Mouse (Mus musculus): ENCODE data around the gene Ppef1. TPM values are rescaled to one million over a fixed set of nuclear protein-coding genes. Genes with fewer than 3 reads are reported as not detected.

Gene Ppef1
- polyA plus RNA-seq, 1 experiment, result 7.3 TPM

DNA sequence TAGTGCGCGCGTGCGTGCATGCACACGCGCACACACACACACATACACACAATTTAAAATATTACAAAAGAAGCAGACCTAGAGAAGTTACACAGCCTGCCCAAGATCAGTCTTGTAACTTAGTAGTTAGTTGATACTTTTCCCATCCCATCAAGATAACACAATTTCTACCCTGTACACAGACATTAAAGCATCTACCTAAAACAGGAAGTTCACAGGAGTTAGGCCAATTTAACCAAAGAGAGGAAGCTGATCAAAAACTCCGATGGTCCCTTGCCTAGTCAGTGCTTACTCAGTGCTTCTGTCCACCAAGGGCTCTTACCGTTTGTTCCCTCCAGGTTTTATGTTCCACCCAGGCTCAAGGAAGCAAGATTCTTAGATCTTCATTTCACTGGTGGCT, 15.2 kb upstream of the Ppef1 start:
- no peak overlapping the region for H3K27ac ChIP-seq (ENCODE audit: control insufficient read depth, insufficient read depth, low read depth, low read length)
- H3K36me3 ChIP-seq (ENCODE audit: control insufficient read depth, insufficient read depth, low read length), result no peaks in the 10 kb centered on the region
- H3K27me3 ChIP-seq (ENCODE audit: control insufficient read depth, insufficient read depth, low read length), result no peaks in the 10 kb centered on the region
- TF ChIP-seq POLR2A (IDR thresholded peaks at IDR 0.05; ENCODE audit: control insufficient read depth, low read depth, low read length) (no peak), CTCF (IDR thresholded peaks at IDR 0.05; ENCODE audit: control insufficient read depth, insufficient read depth, insufficient replicate concordance, low read depth, low read length) (no peak)
- H3K4me3 ChIP-seq (ENCODE audit: control insufficient read depth, low read depth, low read length), result peak overlapping the region; percentile 61
- no peaks in the 10 kb centered on the region for H3K4me1 ChIP-seq (ENCODE audit: control insufficient read depth, insufficient read depth, low read length)

DNA sequence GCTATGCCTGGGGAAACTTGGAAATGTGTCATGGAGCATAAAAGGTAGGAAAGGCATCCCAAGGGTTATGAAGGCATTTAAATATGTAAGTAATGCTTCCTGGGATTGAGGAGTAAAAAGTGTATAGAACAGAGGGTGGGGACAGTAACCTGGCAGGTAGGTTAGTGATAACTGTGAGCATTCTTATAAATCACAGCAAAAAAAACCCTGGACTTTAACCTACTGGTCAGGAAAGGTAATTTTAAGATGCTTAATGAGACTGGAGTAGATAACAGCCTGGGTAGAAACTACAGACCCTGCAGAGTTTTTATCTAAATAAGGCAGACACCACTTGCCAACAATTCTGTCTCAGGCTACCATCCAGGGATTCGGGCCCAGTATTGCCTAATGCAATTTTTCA, 13.1 kb upstream of the Ppef1 start:
- no peak for TF ChIP-seq CTCF (IDR thresholded peaks at IDR 0.05; ENCODE audit: control insufficient read depth, insufficient read depth, insufficient replicate concordance, low read depth, low read length)
- TF ChIP-seq POLR2A (IDR thresholded peaks at IDR 0.05; ENCODE audit: control insufficient read depth, low read depth, low read length), result no peak
- Histone ChIP-seq H3K27me3 (ENCODE audit: control insufficient read depth, insufficient read depth, low read length) (no peaks in the 10 kb centered on the region), H3K4me1 (ENCODE audit: control insufficient read depth, insufficient read depth, low read length) (no peaks in the 10 kb centered on the region), H3K4me3 (ENCODE audit: control insufficient read depth, low read depth, low read length) (no peak overlapping the region), H3K27ac (ENCODE audit: control insufficient read depth, insufficient read depth, low read depth, low read length) (no peak overlapping the region), H3K36me3 (ENCODE audit: control insufficient read depth, insufficient read depth, low read length) (no peaks in the 10 kb centered on the region)

DNA sequence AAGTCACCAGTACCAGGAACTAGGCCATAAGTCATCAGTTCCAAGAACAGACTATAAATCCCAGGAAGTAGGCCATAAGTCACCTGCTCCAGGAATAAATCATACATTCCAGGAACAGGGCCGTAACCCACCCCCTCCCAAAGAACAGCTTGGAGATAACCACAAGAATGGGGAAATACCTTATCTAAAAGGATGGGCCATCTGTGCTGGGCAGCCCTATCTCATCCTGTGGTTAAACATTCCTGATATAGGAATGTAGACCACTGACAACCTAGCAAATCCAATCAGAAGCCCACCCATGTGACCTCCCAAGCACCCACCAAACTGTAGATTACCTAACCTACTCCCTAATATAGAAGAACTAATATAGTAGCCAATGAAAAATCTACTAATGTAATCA, 9.8 kb upstream of the Ppef1 start:
- Histone ChIP-seq H3K36me3 (ENCODE audit: control insufficient read depth, insufficient read depth, low read length) (no peaks in the 10 kb centered on the region), H3K27ac (ENCODE audit: control insufficient read depth, insufficient read depth, low read depth, low read length) (no peak overlapping the region), H3K4me1 (ENCODE audit: control insufficient read depth, insufficient read depth, low read length) (no peaks in the 10 kb centered on the region), H3K27me3 (ENCODE audit: control insufficient read depth, insufficient read depth, low read length) (no peaks in the 10 kb centered on the region), H3K4me3 (ENCODE audit: control insufficient read depth, low read depth, low read length) (no peak overlapping the region)
- TF ChIP-seq POLR2A (IDR thresholded peaks at IDR 0.05; ENCODE audit: control insufficient read depth, low read depth, low read length), result no peak
- TF ChIP-seq CTCF (IDR thresholded peaks at IDR 0.05; ENCODE audit: control insufficient read depth, insufficient read depth, insufficient replicate concordance, low read depth, low read length), result no peak

- TF ChIP-seq POLR2A (IDR thresholded peaks at IDR 0.05; ENCODE audit: control insufficient read depth, low read depth, low read length), result no peak
- no peak for TF ChIP-seq CTCF (IDR thresholded peaks at IDR 0.05; ENCODE audit: control insufficient read depth, insufficient read depth, insufficient replicate concordance, low read depth, low read length)
- Histone ChIP-seq H3K4me3 (ENCODE audit: control insufficient read depth, low read depth, low read length) (no peak overlapping the region), H3K36me3 (ENCODE audit: control insufficient read depth, insufficient read depth, low read length) (no peaks in the 10 kb centered on the region), H3K4me1 (ENCODE audit: control insufficient read depth, insufficient read depth, low read length) (no peaks in the 10 kb centered on the region), H3K27ac (ENCODE audit: control insufficient read depth, insufficient read depth, low read depth, low read length) (no peak overlapping the region), H3K27me3 (ENCODE audit: control insufficient read depth, insufficient read depth, low read length) (no peaks in the 10 kb centered on the region)
Measured at GRCm38 (mm10) chrX:160699171-160699570, 36.4 kb downstream of the Ppef1 start.

DNA sequence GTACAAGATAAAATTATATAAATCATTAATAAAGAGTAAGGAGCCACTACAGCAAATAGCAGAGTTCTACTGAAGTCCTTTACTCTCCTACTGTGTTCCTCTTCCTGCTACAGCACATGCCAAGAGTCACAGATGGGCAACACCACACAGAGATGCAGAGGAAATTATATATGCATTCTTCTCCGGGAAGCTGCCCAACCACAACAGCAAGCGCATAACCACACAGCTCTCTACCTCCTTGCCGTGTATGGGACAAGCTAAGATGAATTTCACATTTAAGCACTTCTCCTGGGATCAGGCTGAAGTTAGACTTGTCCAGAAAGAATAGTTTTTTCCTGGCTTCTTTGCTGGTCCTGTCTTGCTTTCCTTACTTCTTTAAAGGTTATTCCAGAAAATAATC, 44.0 kb downstream of the Ppef1 start:
- H3K36me3 ChIP-seq (ENCODE audit: control insufficient read depth, insufficient read depth, low read length), result no peaks in the 10 kb centered on the region
- H3K4me1 ChIP-seq (ENCODE audit: control insufficient read depth, insufficient read depth, low read length), result no peaks in the 10 kb centered on the region
- no peak overlapping the region for H3K4me3 ChIP-seq (ENCODE audit: control insufficient read depth, low read depth, low read length)
- H3K27ac ChIP-seq (ENCODE audit: control insufficient read depth, insufficient read depth, low read depth, low read length), result no peak overlapping the region
- TF ChIP-seq CTCF (IDR thresholded peaks at IDR 0.05; ENCODE audit: control insufficient read depth, insufficient read depth, insufficient replicate concordance, low read depth, low read length) (no peak), POLR2A (IDR thresholded peaks at IDR 0.05; ENCODE audit: control insufficient read depth, low read depth, low read length) (no peak)
- no peaks in the 10 kb centered on the region for H3K27me3 ChIP-seq (ENCODE audit: control insufficient read depth, insufficient read depth, low read length)

- no peaks in the 10 kb centered on the region for H3K27me3 ChIP-seq (ENCODE audit: control insufficient read depth, insufficient read depth, low read length)
Measured at GRCm38 (mm10) chrX:160690094-160690493, 45.5 kb downstream of the Ppef1 start.

GRCm38 (mm10) chrX:160669992-160670391, 65.6 kb downstream of the Ppef1 start:
- no peak overlapping the region for H3K4me3 ChIP-seq (ENCODE audit: control insufficient read depth, low read depth, low read length)
- H3K36me3 ChIP-seq (ENCODE audit: control insufficient read depth, insufficient read depth, low read length), result no peaks in the 10 kb centered on the region
- no peak for TF ChIP-seq POLR2A (IDR thresholded peaks at IDR 0.05; ENCODE audit: control insufficient read depth, low read depth, low read length)
- TF ChIP-seq CTCF (IDR thresholded peaks at IDR 0.05; ENCODE audit: control insufficient read depth, insufficient read depth, insufficient replicate concordance, low read depth, low read length), result no peak
- no peaks in the 10 kb centered on the region for H3K4me1 ChIP-seq (ENCODE audit: control insufficient read depth, insufficient read depth, low read length)
- H3K27me3 ChIP-seq (ENCODE audit: control insufficient read depth, insufficient read depth, low read length), result no peaks in the 10 kb centered on the region
- no peak overlapping the region for H3K27ac ChIP-seq (ENCODE audit: control insufficient read depth, insufficient read depth, low read depth, low read length)

More at GRCm38 (mm10) chrX:160690094-160690493, 45.5 kb downstream of the Ppef1 start:
- Histone ChIP-seq H3K36me3 (ENCODE audit: control insufficient read depth, insufficient read depth, low read length) (no peaks in the 10 kb centered on the region), H3K4me3 (ENCODE audit: control insufficient read depth, low read depth, low read length) (no peak overlapping the region), H3K27ac (ENCODE audit: control insufficient read depth, insufficient read depth, low read depth, low read length) (no peak overlapping the region), H3K4me1 (ENCODE audit: control insufficient read depth, insufficient read depth, low read length) (no peaks in the 10 kb centered on the region)
- TF ChIP-seq CTCF (IDR thresholded peaks at IDR 0.05; ENCODE audit: control insufficient read depth, insufficient read depth, insufficient replicate concordance, low read depth, low read length) (no peak), POLR2A (IDR thresholded peaks at IDR 0.05; ENCODE audit: control insufficient read depth, low read depth, low read length) (no peak)
